Mouse (Mus musculus) stomach, postnatal 0 days (tissue): ENCODE measurements around the gene Acsf2. TPM values are rescaled to one million over a fixed set of nuclear protein-coding genes. Genes with fewer than 3 reads are reported as not detected.
A peak's percentile ranks its signal among the peaks of the same experiment; 100 is the strongest.

Experiments
- ATAC-seq: fragments of 200-750 bp; cut with Nextera tagmentation; 2 replicates; pipeline ENCODE4 v1.8.0; 2017; ENCODE audit not compliant: low FRiP score, low TSS enrichment
- DNase-seq: peaks from one replicate; pipeline ENCODE4 v3.0.0-alpha.2; 2016; ENCODE audit warnings: low spot score
- H3K27ac ChIP-seq: fragments of 300-500 bp; sonication (generic); replicated peaks from 2 replicates; pipeline ENCODE4 v1.5.1; 2014; ENCODE audit warnings: mild to moderate bottlenecking, control low read depth
- H3K27me3 ChIP-seq: fragments of 300-500 bp; sonication (generic); 2 replicates; pipeline ENCODE4 v1.6.1; 2014; ENCODE audit warnings: low read length; ENCODE audit not compliant: control insufficient read depth, insufficient read depth
- H3K36me3 ChIP-seq: fragments of 300-500 bp; sonication (generic); 2 replicates; pipeline ENCODE4 v1.6.1; 2014; ENCODE audit warnings: low read length, mixed read lengths; ENCODE audit not compliant: control insufficient read depth, insufficient read depth
- H3K4me1 ChIP-seq: fragments of 300-500 bp; sonication (generic); replicated peaks from 2 replicates; pipeline ENCODE4 v1.6.1; 2014; ENCODE audit warnings: antibody characterized with exemption; ENCODE audit not compliant: control insufficient read depth, insufficient read depth
- H3K4me2 ChIP-seq: fragments of 300-500 bp; sonication (generic); replicated peaks from 2 replicates; pipeline ENCODE4 v1.6.1; 2014; ENCODE audit warnings: low read depth, mild to moderate bottlenecking, control low read depth, moderate library complexity
- H3K4me3 ChIP-seq: fragments of 300-500 bp; sonication (generic); 2 replicates; pipeline ENCODE4 v1.5.1; 2014; ENCODE audit warnings: low read depth, low read length, control low read depth
- H3K9ac ChIP-seq: fragments of 300-500 bp; sonication (generic); 2 replicates; pipeline ENCODE4 v1.6.1; 2014; ENCODE audit warnings: mild to moderate bottlenecking, low read length, control low read depth, mixed read lengths
- H3K9me3 ChIP-seq: fragments of 300-500 bp; sonication (generic); 2 replicates; pipeline ENCODE4 v1.6.1; 2016; ENCODE audit warnings: low read length; ENCODE audit not compliant: control insufficient read depth
- CTCF ChIP-seq: IDR thresholded peaks from 2 replicates; pipeline ENCODE4 v1.5.1; 2016; ENCODE audit warnings: antibody characterized with exemption, low read depth, mild to moderate bottlenecking, moderate library complexity
- EP300 ChIP-seq: optimal IDR thresholded peaks from 2 replicates; pipeline ENCODE3; 2016; ENCODE audit warnings: antibody characterized with exemption
- WGBS: fragments of 180-500 bp; shearing (Covaris S2); extraction: QIAGEN DNeasy Blood & Tissue Kit; methylation state at CpG from one replicate; pipeline ENCODE4 v1.1.7; 2014; 5-methylcytosine and 5-hydroxymethylcytosine counted together
- polyA plus RNA-seq: library from polyadenylated mRNA; unstranded; fragments of >200 nt; fragmentation: Nextera tagmentation; extraction: Ambion mirVana; gene quantifications from 2 replicates; pipeline ENCODE4 v1.2.1, GENCODE M21; 2015

Gene Acsf2
- polyA plus RNA-seq, 1 experiment from 2014 or later: 2.5 TPM

DNA sequence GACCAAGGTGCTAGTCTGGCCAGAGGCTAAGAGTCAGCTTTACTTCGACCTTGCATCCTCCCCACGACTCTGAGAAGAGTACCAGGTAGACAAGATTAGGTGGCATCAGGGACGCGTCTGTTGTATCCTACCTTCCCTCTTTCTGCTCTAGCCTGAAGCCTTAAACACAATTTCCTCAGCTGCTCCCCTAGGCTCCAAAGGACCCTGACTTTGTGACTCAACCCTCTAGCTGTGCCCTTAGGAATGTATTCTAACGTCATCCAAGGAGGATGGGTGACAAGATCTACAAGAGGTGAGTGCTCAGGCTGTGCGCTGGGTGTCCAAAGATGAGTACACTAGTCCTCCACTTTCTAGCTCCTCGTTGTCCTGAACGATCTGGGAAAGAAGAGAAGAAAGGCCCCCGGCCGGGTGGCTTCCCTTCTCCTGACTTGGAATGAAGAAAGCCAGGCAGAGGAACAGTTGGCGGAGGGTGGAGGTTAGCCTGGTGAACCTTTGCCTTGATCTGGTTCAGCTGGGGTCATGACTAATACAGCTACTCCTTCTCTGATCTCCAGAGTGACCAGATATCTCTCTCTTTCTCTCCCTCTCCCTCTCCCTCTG lies 785 bp upstream of the Acsf2 start:
- H3K9ac ChIP-seq: peak overlapping the region; percentile 70
- peak overlapping the region; percentile 75 for H3K4me2 ChIP-seq
- peak overlapping the region; percentile 53 for H3K27ac ChIP-seq
- H3K27me3 ChIP-seq: no peaks in the 10 kb centered on the region
- ATAC-seq (no peak), DNase-seq (no peak)
- TF ChIP-seq CTCF (no peak), EP300 (no peak)
- no peaks in the 10 kb centered on the region for H3K4me1 ChIP-seq
- WGBS: 69% methylated on average over 11 of the region's 11 CpGs
- no peaks in the 10 kb centered on the region for H3K36me3 ChIP-seq
- H3K9me3 ChIP-seq: no peaks in the 10 kb centered on the region
- H3K4me3 ChIP-seq: no peak overlapping the region

DNA sequence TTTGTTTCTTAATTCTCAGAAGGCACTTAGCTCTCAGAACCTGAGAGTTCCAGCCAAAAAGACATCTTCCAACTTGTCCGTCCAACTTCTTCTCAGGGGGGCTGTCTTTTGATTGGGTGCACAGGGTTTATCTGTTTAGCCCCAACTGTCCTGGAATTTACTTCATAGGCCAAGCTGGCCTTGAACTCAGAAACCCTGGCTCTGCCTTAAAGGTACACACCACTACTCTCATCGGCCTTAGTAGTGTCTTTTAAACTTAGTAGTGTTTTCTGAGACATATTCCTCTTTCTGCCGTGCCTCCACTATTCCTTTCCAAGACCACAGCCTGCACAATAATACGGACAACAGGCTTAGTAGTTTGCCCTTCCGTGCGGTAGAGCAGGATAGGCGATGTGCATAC lies 1.2 kb downstream of the Acsf2 start:
- DNase-seq (no peak), ATAC-seq (no peak)
- H3K4me3 ChIP-seq: no peak overlapping the region
- H3K27ac ChIP-seq: no peak overlapping the region
- H3K36me3 ChIP-seq: no peaks in the 10 kb centered on the region
- H3K9me3 ChIP-seq: no peaks in the 10 kb centered on the region
- 87% methylated on average over 7 of the region's 7 CpGs for WGBS
- no peaks in the 10 kb centered on the region for H3K27me3 ChIP-seq
- no peak overlapping the region for H3K4me2 ChIP-seq
- no peak for TF ChIP-seq CTCF
- TF ChIP-seq EP300: no peak
- H3K9ac ChIP-seq: no peak overlapping the region
- H3K4me1 ChIP-seq: no peaks in the 10 kb centered on the region

GRCm38 (mm10) chr11:94598437-94599120 lies 3.1 kb downstream of the Acsf2 start:
- whole genome bisulfite sequencing: 58% methylated on average over 6 of the region's 6 CpGs
- Histone ChIP-seq H3K36me3 (no peaks in the 10 kb centered on the region), H3K27ac (no peak overlapping the region), H3K27me3 (no peaks in the 10 kb centered on the region), H3K9me3 (no peaks in the 10 kb centered on the region), H3K4me2 (no peak overlapping the region), H3K4me1 (no peaks in the 10 kb centered on the region), H3K9ac (no peak overlapping the region), H3K4me3 (no peak overlapping the region)
- ATAC-seq: no peak
- TF ChIP-seq CTCF: peak; percentile 55
- TF ChIP-seq EP300: no peak
- no peak for DNase-seq

- Histone ChIP-seq H3K4me1 (no peaks in the 10 kb centered on the region), H3K27ac (no peak overlapping the region), H3K27me3 (no peaks in the 10 kb centered on the region), H3K4me3 (no peak overlapping the region), H3K4me2 (no peak overlapping the region), H3K36me3 (no peaks in the 10 kb centered on the region), H3K9me3 (no peaks in the 10 kb centered on the region), H3K9ac (no peak overlapping the region)
- ATAC-seq: no peak
- no peak for DNase-seq
- TF ChIP-seq EP300: no peak
- no peak for TF ChIP-seq CTCF
- WGBS: 75% methylated on average over 4 of the region's 4 CpGs
These were observed 4.4 kb downstream of the Acsf2 start for GRCm38 (mm10) chr11:94597319-94597718.

DNA sequence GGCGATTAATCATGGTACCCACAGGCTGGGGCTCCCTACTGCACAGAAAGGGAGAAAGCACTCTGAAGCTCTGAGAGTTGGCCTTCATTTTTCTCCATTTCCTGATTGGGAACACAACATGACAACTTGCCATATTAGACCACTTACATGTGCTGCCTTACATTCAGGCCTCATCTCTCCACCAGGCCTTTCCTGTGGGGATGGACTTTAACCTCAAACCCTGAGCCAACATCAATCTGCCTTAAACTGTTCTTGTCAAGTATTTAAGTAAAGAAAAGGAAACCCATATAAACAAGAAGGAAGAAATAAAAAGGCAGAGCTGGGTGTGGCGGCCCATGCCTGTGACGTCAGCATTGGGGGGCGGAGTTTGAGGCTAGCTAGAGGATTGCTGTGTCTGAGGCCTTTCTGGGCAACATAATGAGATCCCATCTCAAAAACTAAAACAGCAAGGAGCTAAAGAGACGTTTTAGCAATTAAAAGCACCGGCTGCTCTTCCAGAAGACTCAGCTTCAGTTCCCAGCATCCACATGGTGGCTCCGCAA lies 5.3 kb downstream of the Acsf2 start:
- Histone ChIP-seq H3K4me1 (no peaks in the 10 kb centered on the region), H3K27ac (0 out of 2 replicates have a peak overlapping the region, but pooled peaks have one; percentile 13), H3K4me3 (no peak overlapping the region), H3K27me3 (no peaks in the 10 kb centered on the region), H3K9ac (no peak overlapping the region), H3K36me3 (no peaks in the 10 kb centered on the region), H3K9me3 (no peaks in the 10 kb centered on the region), H3K4me2 (no peak overlapping the region)
- DNase-seq (peak; percentile 85), ATAC-seq (peak; percentile 61)
- 61% methylated on average over 7 of the region's 7 CpGs for WGBS
- TF ChIP-seq EP300 (no peak), CTCF (no peak)

GRCm38 (mm10) chr11:94587511-94587910 lies 14.2 kb downstream of the Acsf2 start:
- 80% methylated on average over 6 of the region's 6 CpGs for WGBS
- ATAC-seq (no peak), DNase-seq (no peak)
- TF ChIP-seq CTCF (no peak), EP300 (no peak)
- H3K4me2 ChIP-seq: no peak overlapping the region
- H3K9me3 ChIP-seq: no peaks in the 10 kb centered on the region
- H3K4me1 ChIP-seq: no peaks in the 10 kb centered on the region
- no peak overlapping the region for H3K4me3 ChIP-seq
- H3K27me3 ChIP-seq: no peaks in the 10 kb centered on the region
- no peak overlapping the region for H3K27ac ChIP-seq
- no peaks in the 10 kb centered on the region for H3K36me3 ChIP-seq
- no peak overlapping the region for H3K9ac ChIP-seq
